In the genomic region with DNA sequence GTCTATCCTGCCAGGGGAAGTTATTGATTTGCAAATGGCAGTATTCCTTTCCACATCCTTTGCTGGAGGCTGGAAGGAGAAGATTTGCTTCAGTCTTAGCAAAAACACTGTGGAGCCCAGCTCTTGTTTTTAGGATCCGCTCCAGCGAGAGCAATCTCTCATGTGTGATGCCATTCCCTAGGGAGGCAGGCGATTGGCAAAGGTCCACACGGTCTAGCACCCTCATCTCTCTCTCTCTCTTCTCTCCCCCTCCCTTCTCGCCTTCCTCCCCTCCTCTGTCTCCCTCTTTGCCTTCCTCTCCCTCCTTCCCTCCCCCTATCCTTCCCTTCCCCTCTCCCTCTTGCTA, we compare ENCODE assay signal across 8 mouse cellular contexts. TPM values are rescaled to one million over a fixed set of nuclear protein-coding genes. Genes with fewer than 3 reads are reported as not detected.
DNase-seq lines count a peak whose midpoint lies in the region; ATAC-seq and TF ChIP-seq lines count a peak whose summit lies in the region.

No protein-coding gene starts in this region.

- no peaks in the 10 kb centered on the region for H3K27me3 ChIP-seq in kidney, embryonic 14.5 days (ENCODE audit: control insufficient read depth, insufficient read depth, low read length)
- no peaks in the 10 kb centered on the region for H3K27me3 ChIP-seq in hindbrain, embryonic 14.5 days (ENCODE audit: control insufficient read depth, insufficient read depth, low read length)

- H3K9ac ChIP-seq in kidney, embryonic 14.5 days (ENCODE audit: low read depth, low read length): no peak overlapping the region
- H3K9ac ChIP-seq in hindbrain, embryonic 14.5 days: no peak overlapping the region

- WGBS in kidney, embryonic 14.5 days: 21% methylated on average over 5 of the region's 5 CpGs
- WGBS in hindbrain, embryonic 14.5 days: 22% methylated on average over 5 of the region's 5 CpGs

- no peaks in the 10 kb centered on the region for H3K9me3 ChIP-seq in kidney, embryonic 14.5 days (ENCODE audit: control insufficient read depth, low read length)
- no peaks in the 10 kb centered on the region for H3K9me3 ChIP-seq in hindbrain, embryonic 14.5 days (ENCODE audit: control insufficient read depth, low read length)

- no peak for DNase-seq in kidney, postnatal 14 days
- DNase-seq in brain, embryonic 14.5 days (ENCODE audit: low read depth): peak; percentile 87
- DNase-seq in hindbrain, embryonic 14.5 days (ENCODE audit: low spot score): no peak
- peak; percentile 52 for DNase-seq in lung, postnatal 36 days
- no peak for DNase-seq in urinary bladder, postnatal 25 days (ENCODE audit: low spot score)

- peaks cover 13% of the 10 kb centered on the region for H3K4me1 ChIP-seq in kidney, embryonic 14.5 days (ENCODE audit: control insufficient read depth, insufficient read depth, low read length)
- H3K4me1 ChIP-seq in hindbrain, embryonic 14.5 days (replicated peaks; ENCODE audit: control insufficient read depth, insufficient read depth, low read length): peaks cover 30% of the 10 kb centered on the region

- no peak for TF ChIP-seq CTCF in brain, embryonic 14.5 days (IDR thresholded peaks at IDR 0.05; ENCODE audit: borderline replicate concordance, extremely low read depth, insufficient read depth, insufficient read length)

- no peaks in the 10 kb centered on the region for H3K36me3 ChIP-seq in kidney, embryonic 14.5 days (ENCODE audit: control insufficient read depth, insufficient read depth, low read length)
- no peaks in the 10 kb centered on the region for H3K36me3 ChIP-seq in hindbrain, embryonic 14.5 days (replicated peaks; ENCODE audit: control insufficient read depth, insufficient read depth)

- no peak overlapping the region for H3K27ac ChIP-seq in kidney, embryonic 14.5 days (ENCODE audit: low read depth, low read length)
- no peak overlapping the region for H3K27ac ChIP-seq in hindbrain, embryonic 14.5 days

- H3K4me2 ChIP-seq in kidney, embryonic 14.5 days (replicated peaks; ENCODE audit: low read depth, low read length): peak overlapping the region; percentile 55
- peak overlapping the region; percentile 48 for H3K4me2 ChIP-seq in hindbrain, embryonic 14.5 days (replicated peaks)

- ATAC-seq in kidney, embryonic 14.5 days (ENCODE audit: low FRiP score, low TSS enrichment): no peak
- no peak for ATAC-seq in hindbrain, embryonic 14.5 days (ENCODE audit: low FRiP score)
- no peak for ATAC-seq in inflammation-experienced regulatory T-cells, adult 6 months
- no peak for ATAC-seq in cerebellum, adult (ENCODE audit: insufficient number of reproducible peaks, low FRiP score, low TSS enrichment)

- peak overlapping the region; percentile 32; the same call in 1 of the 2 replicates for H3K4me3 ChIP-seq in kidney, embryonic 14.5 days (ENCODE audit: low read length)
- H3K4me3 ChIP-seq in hindbrain, embryonic 14.5 days (replicated peaks; ENCODE audit: low read length): no peak overlapping the region

- TF ChIP-seq POLR2A in brain, embryonic 14.5 days (IDR thresholded peaks at IDR 0.05; ENCODE audit: borderline replicate concordance, extremely low read depth, insufficient read depth, insufficient read length, poor library complexity, severe bottlenecking): no peak

RNA-seq across cellular contexts. Expression of gene Atxn7l1, which starts 29.0 kb away (rescaled TPM):
- 14.3 and 16.5 TPM in 2 replicates for polyA plus RNA-seq in kidney, embryonic 14.5 days (2014; fragmentation: Nextera tagmentation; extraction: Ambion mirVana)
- polyA plus RNA-seq in brain, embryonic 14.5 days (2012; rRNA removed): 30.3 and 43.3 TPM in 2 replicates
- 25.7 and 27.5 TPM in 2 replicates for polyA plus RNA-seq in hindbrain, embryonic 14.5 days (2014; fragmentation: Nextera tagmentation; extraction: Ambion mirVana)
- polyA plus RNA-seq in inflammation-experienced regulatory T-cells, adult 6 months (2017; shearing (Covaris generic)): 10 to 100 TPM; 59.7 to 94.2 (median 92.9) TPM

Comparison
In these comparisons a context has a peak if more than half of its experiments do, and no peak if none do; other contexts are left out.
1. DNase-seq: peak in brain, embryonic 14.5 days (single experiment) and lung, postnatal 36 days (single experiment); none in kidney, postnatal 14 days (single experiment), hindbrain, embryonic 14.5 days (single experiment) and urinary bladder, postnatal 25 days (single experiment).